Mouse (Mus musculus): ENCODE measurements at regions not wholly inside any gene's neighbourhood (a gene's known extent, or its start where the extent isn't known, plus 50 kb on each side); places are given as distances from the start of the nearest gene placed in this dataset.
A peak's percentile ranks its signal among the peaks of the same experiment; 100 is the strongest.

- Histone ChIP-seq H3K27ac (ENCODE audit: control insufficient read depth, insufficient read depth, low read depth, low read length) (no peak overlapping the region), H3K4me3 (ENCODE audit: control insufficient read depth, low read depth, low read length) (no peak overlapping the region)
- no peak for TF ChIP-seq CTCF (IDR thresholded peaks at IDR 0.05; ENCODE audit: control insufficient read depth, insufficient read depth, insufficient replicate concordance, low read depth, low read length)
- TF ChIP-seq POLR2A (IDR thresholded peaks at IDR 0.05; ENCODE audit: control insufficient read depth, low read depth, low read length) = no peak
Measured at GRCm38 (mm10) chr12:110387567-110387966, 59.4 kb upstream of the Ppp2r5c start.

GRCm38 (mm10) chr12:110389439-110389838 is 57.5 kb upstream of the Ppp2r5c start:
- Histone ChIP-seq H3K4me1 (ENCODE audit: control insufficient read depth, insufficient read depth, low read length) (peaks cover 5% of the 10 kb centered on the region), H3K27ac (ENCODE audit: control insufficient read depth, insufficient read depth, low read depth, low read length) (no peak overlapping the region), H3K27me3 (ENCODE audit: control insufficient read depth, insufficient read depth, low read length) (no peaks in the 10 kb centered on the region), H3K4me3 (ENCODE audit: control insufficient read depth, low read depth, low read length) (peak overlapping the region; percentile 45), H3K36me3 (ENCODE audit: control insufficient read depth, insufficient read depth, low read length) (no peaks in the 10 kb centered on the region)
- TF ChIP-seq POLR2A (IDR thresholded peaks at IDR 0.05; ENCODE audit: control insufficient read depth, low read depth, low read length) (no peak), CTCF (IDR thresholded peaks at IDR 0.05; ENCODE audit: control insufficient read depth, insufficient read depth, insufficient replicate concordance, low read depth, low read length) (no peak)

More at GRCm38 (mm10) chr12:110387567-110387966, 59.4 kb upstream of the Ppp2r5c start:
- peaks cover 5% of the 10 kb centered on the region for H3K4me1 ChIP-seq (ENCODE audit: control insufficient read depth, insufficient read depth, low read length)
- no peaks in the 10 kb centered on the region for H3K36me3 ChIP-seq (ENCODE audit: control insufficient read depth, insufficient read depth, low read length)
- no peaks in the 10 kb centered on the region for H3K27me3 ChIP-seq (ENCODE audit: control insufficient read depth, insufficient read depth, low read length)

GRCm38 (mm10) chr12:110391464-110391863 is 55.5 kb upstream of the Ppp2r5c start:
- Histone ChIP-seq H3K36me3 (ENCODE audit: control insufficient read depth, insufficient read depth, low read length) (no peaks in the 10 kb centered on the region), H3K27me3 (ENCODE audit: control insufficient read depth, insufficient read depth, low read length) (no peaks in the 10 kb centered on the region), H3K4me3 (ENCODE audit: control insufficient read depth, low read depth, low read length) (no peak overlapping the region), H3K4me1 (ENCODE audit: control insufficient read depth, insufficient read depth, low read length) (peaks cover 5% of the 10 kb centered on the region), H3K27ac (ENCODE audit: control insufficient read depth, insufficient read depth, low read depth, low read length) (no peak overlapping the region)
- TF ChIP-seq CTCF (IDR thresholded peaks at IDR 0.05; ENCODE audit: control insufficient read depth, insufficient read depth, insufficient replicate concordance, low read depth, low read length) (no peak), POLR2A (IDR thresholded peaks at IDR 0.05; ENCODE audit: control insufficient read depth, low read depth, low read length) (no peak)

GRCm38 (mm10) chr12:110393555-110393954 is 53.4 kb upstream of the Ppp2r5c start:
- no peak overlapping the region for H3K27ac ChIP-seq (ENCODE audit: control insufficient read depth, insufficient read depth, low read depth, low read length)
- peaks cover 5% of the 10 kb centered on the region for H3K4me1 ChIP-seq (ENCODE audit: control insufficient read depth, insufficient read depth, low read length)
- no peaks in the 10 kb centered on the region for H3K27me3 ChIP-seq (ENCODE audit: control insufficient read depth, insufficient read depth, low read length)
- TF ChIP-seq CTCF (IDR thresholded peaks at IDR 0.05; ENCODE audit: control insufficient read depth, insufficient read depth, insufficient replicate concordance, low read depth, low read length) (no peak), POLR2A (IDR thresholded peaks at IDR 0.05; ENCODE audit: control insufficient read depth, low read depth, low read length) (no peak)
- H3K4me3 ChIP-seq (ENCODE audit: control insufficient read depth, low read depth, low read length) = no peak overlapping the region
- H3K36me3 ChIP-seq (ENCODE audit: control insufficient read depth, insufficient read depth, low read length) = no peaks in the 10 kb centered on the region
